Mouse (Mus musculus): ENCODE results near the gene Atg4d. TPM values are rescaled to one million over a fixed set of nuclear protein-coding genes. Genes with fewer than 3 reads are reported as not detected.
"Not testable (repeated sequence)": the region's sequence is repeated elsewhere in the genome, so short reads cannot be mapped to it uniquely, and the experiment has no call there.

Gene Atg4d
- polyA plus RNA-seq, 1 experiment, result 10.8 TPM

- H3K4me3 ChIP-seq (ENCODE audit: insufficient read depth, low read length), result peak overlapping the region; percentile 66
- peaks cover 21% of the 10 kb centered on the region for H3K4me1 ChIP-seq (ENCODE audit: control insufficient read depth, insufficient read depth, low read length)
- no peak overlapping the region for H3K27ac ChIP-seq (ENCODE audit: insufficient read depth, low read depth, low read length)
- TF ChIP-seq CTCF (IDR thresholded peaks at IDR 0.05; ENCODE audit: low read depth, low read length) (no peak), POLR2A (IDR thresholded peaks at IDR 0.05; ENCODE audit: borderline replicate concordance, low read depth, low read length) (no peak)
These were observed 55.2 kb downstream of the Atg4d start for GRCm38 (mm10) chr9:21320280-21320618.

- TF ChIP-seq POLR2A (IDR thresholded peaks at IDR 0.05; ENCODE audit: borderline replicate concordance, low read depth, low read length), result no peak
- no peak for TF ChIP-seq CTCF (IDR thresholded peaks at IDR 0.05; ENCODE audit: low read depth, low read length)
- Histone ChIP-seq H3K4me1 (ENCODE audit: control insufficient read depth, insufficient read depth, low read length) (peaks cover 21% of the 10 kb centered on the region), H3K27ac (ENCODE audit: insufficient read depth, low read depth, low read length) (peak within 1 kb of the TSS; percentile 21; the same call in 1 of the 2 replicates), H3K4me3 (ENCODE audit: insufficient read depth, low read length) (peak within 1 kb of the TSS; percentile 66)
These were observed 55.8 kb downstream of the Atg4d start, which contains the start of gene Slc44a2 for GRCm38 (mm10) chr9:21320619-21321512. Gene Slc44a2 (plus strand): TSS chr9:21320698.

GRCm38 (mm10) chr9:21321513-21321835 is 56.4 kb downstream of the Atg4d start:
- peaks cover 21% of the 10 kb centered on the region for H3K4me1 ChIP-seq (ENCODE audit: control insufficient read depth, insufficient read depth, low read length)
- peak overlapping the region; percentile 66 for H3K4me3 ChIP-seq (ENCODE audit: insufficient read depth, low read length)
- H3K27ac ChIP-seq (ENCODE audit: insufficient read depth, low read depth, low read length), result peak overlapping the region; percentile 21
- TF ChIP-seq POLR2A (IDR thresholded peaks at IDR 0.05; ENCODE audit: borderline replicate concordance, low read depth, low read length), result no peak
- no peak for TF ChIP-seq CTCF (IDR thresholded peaks at IDR 0.05; ENCODE audit: low read depth, low read length)

- Histone ChIP-seq H3K4me1 (ENCODE audit: control insufficient read depth, insufficient read depth, low read length) (peaks cover 17% of the 10 kb centered on the region), H3K4me3 (ENCODE audit: insufficient read depth, low read length) (no peak overlapping the region), H3K27ac (ENCODE audit: insufficient read depth, low read depth, low read length) (no peak overlapping the region)
- TF ChIP-seq POLR2A (IDR thresholded peaks at IDR 0.05; ENCODE audit: borderline replicate concordance, low read depth, low read length) (no peak), CTCF (IDR thresholded peaks at IDR 0.05; ENCODE audit: low read depth, low read length) (no peak)
These were observed 57.3 kb downstream of the Atg4d start for GRCm38 (mm10) chr9:21322211-21322916.

DNA sequence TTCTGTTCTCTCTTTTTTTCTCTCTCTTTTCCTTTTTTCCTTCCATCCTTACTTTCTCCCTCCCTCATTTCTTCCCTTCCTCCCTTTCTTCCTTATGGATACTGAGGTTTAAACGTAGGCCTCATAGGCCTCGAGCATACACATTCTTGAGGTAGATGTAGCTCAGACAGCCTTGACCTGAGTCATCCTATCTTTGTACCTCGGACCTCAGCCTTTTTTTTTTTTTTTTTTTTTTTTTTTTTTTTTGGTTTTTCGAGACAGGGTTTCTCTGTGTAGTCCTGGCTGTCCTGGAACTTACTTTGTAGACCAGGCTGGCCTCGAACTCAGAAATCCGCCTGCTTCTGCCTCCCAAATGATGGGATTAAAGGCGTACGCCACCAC is 57.8 kb downstream of the Atg4d start:
- H3K27ac ChIP-seq (ENCODE audit: insufficient read depth, low read depth, low read length); H3K4me3 ChIP-seq (ENCODE audit: insufficient read depth, low read length): not testable (repeated sequence)

DNA sequence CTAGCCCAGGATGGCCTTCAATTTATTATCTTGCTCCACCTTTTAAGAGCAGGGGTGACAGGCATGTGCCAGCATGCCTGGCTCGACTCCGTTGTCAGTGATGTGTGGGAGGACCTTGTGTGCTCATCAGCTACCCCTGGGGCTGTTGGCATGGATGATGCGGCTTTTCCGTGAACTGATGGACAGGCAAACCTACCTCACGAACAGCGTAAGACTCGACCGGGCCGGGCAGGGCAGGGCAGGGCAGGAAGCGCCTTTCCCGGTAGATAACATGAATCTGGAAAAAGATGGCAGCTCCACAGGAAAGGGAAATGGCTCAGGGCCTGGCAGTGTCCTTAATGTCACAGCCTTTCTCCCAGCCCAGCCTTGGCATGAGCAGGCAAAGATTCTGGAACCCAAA is 59.2 kb downstream of the Atg4d start:
- TF ChIP-seq CTCF (IDR thresholded peaks at IDR 0.05; ENCODE audit: low read depth, low read length) (no peak), POLR2A (IDR thresholded peaks at IDR 0.05; ENCODE audit: borderline replicate concordance, low read depth, low read length) (no peak)
- no peak overlapping the region for H3K4me3 ChIP-seq (ENCODE audit: insufficient read depth, low read length)
- H3K27ac ChIP-seq (ENCODE audit: insufficient read depth, low read depth, low read length), result no peak overlapping the region
- peaks cover 20% of the 10 kb centered on the region for H3K4me1 ChIP-seq (ENCODE audit: control insufficient read depth, insufficient read depth, low read length)

More for the DNA sequence above, 57.8 kb downstream of the Atg4d start:
- peaks cover 19% of the 10 kb centered on the region for H3K4me1 ChIP-seq (ENCODE audit: control insufficient read depth, insufficient read depth, low read length)

Other genes starting within 250 kb of the Atg4d start
- gene Icam1, start 249.3 kb upstream of the Atg4d start, polyA plus RNA-seq (2012; ENCODE audit: insufficient read depth, insufficient read length, missing spikeins), result 67.4 and 79.0 TPM in 2 replicates
- gene Icam4, start 235.9 kb upstream of the Atg4d start, polyA plus RNA-seq (2012; ENCODE audit: insufficient read depth, insufficient read length, missing spikeins), result not detected in 2 replicates
- gene Icam5, start 233.2 kb upstream of the Atg4d start, polyA plus RNA-seq (2012; ENCODE audit: insufficient read depth, insufficient read length, missing spikeins), result 0.31 TPM in 1 of 2 replicates, not detected in the other
- gene Zglp1, start 198.2 kb upstream of the Atg4d start, polyA plus RNA-seq (2012; ENCODE audit: insufficient read depth, insufficient read length, missing spikeins), result not detected in 2 replicates
- not detected in 2 replicates for gene Gm49373, start 192.2 kb upstream of the Atg4d start, polyA plus RNA-seq (2012; ENCODE audit: insufficient read depth, insufficient read length, missing spikeins)
- gene Fdx1l, start 191.7 kb upstream of the Atg4d start, polyA plus RNA-seq (2012; ENCODE audit: insufficient read depth, insufficient read length, missing spikeins), result 24.8 and 32.1 TPM in 2 replicates
- gene Gm38431, start 173.3 kb upstream of the Atg4d start, polyA plus RNA-seq (2012; ENCODE audit: insufficient read depth, insufficient read length, missing spikeins), result 0.56 and 1.3 TPM in 2 replicates
- 31.2 and 35.4 TPM in 2 replicates for gene Raver1, start 173.3 kb upstream of the Atg4d start, polyA plus RNA-seq (2012; ENCODE audit: insufficient read depth, insufficient read length, missing spikeins)
- gene Tyk2, start 134.1 kb upstream of the Atg4d start, polyA plus RNA-seq (2012; ENCODE audit: insufficient read depth, insufficient read length, missing spikeins), result 46.3 and 47.1 TPM in 2 replicates
- gene Cdc37, start 115.3 kb upstream of the Atg4d start, polyA plus RNA-seq (2012; ENCODE audit: insufficient read depth, insufficient read length, missing spikeins), result 104 and 110 TPM in 2 replicates
- 13.2 and 14.2 TPM in 2 replicates for gene Pde4a, start 99.6 kb upstream of the Atg4d start, polyA plus RNA-seq (2012; ENCODE audit: insufficient read depth, insufficient read length, missing spikeins)
- 34.9 and 36.4 TPM in 2 replicates for gene Keap1, start 25.9 kb upstream of the Atg4d start, polyA plus RNA-seq (2012; ENCODE audit: insufficient read depth, insufficient read length, missing spikeins)
- not detected in 2 replicates for gene S1pr5, start 16.9 kb upstream of the Atg4d start, polyA plus RNA-seq (2012; ENCODE audit: insufficient read depth, insufficient read length, missing spikeins)
- 26.4 and 28.6 TPM in 2 replicates for gene Kri1, start 22.7 kb downstream of the Atg4d start, polyA plus RNA-seq (2012; ENCODE audit: insufficient read depth, insufficient read length, missing spikeins)
- gene Cdkn2d, start 26.1 kb downstream of the Atg4d start, polyA plus RNA-seq (2012; ENCODE audit: insufficient read depth, insufficient read length, missing spikeins), result 33.1 and 33.7 TPM in 2 replicates
- gene Ap1m2, start 47.0 kb downstream of the Atg4d start, polyA plus RNA-seq (2012; ENCODE audit: insufficient read depth, insufficient read length, missing spikeins), result not detected in 2 replicates
- 48.8 and 55.0 TPM in 2 replicates for gene Slc44a2, start 55.4 kb downstream of the Atg4d start, polyA plus RNA-seq (2012; ENCODE audit: insufficient read depth, insufficient read length, missing spikeins)
- gene Ilf3, start 102.6 kb downstream of the Atg4d start, polyA plus RNA-seq (2012; ENCODE audit: insufficient read depth, insufficient read length, missing spikeins), result 33.3 and 42.9 TPM in 2 replicates
- 9.9 and 14.9 TPM in 2 replicates for gene Qtrt1, start 146.5 kb downstream of the Atg4d start, polyA plus RNA-seq (2012; ENCODE audit: insufficient read depth, insufficient read length, missing spikeins)
- 118 and 129 TPM in 2 replicates for gene Dnm2, start 159.6 kb downstream of the Atg4d start, polyA plus RNA-seq (2012; ENCODE audit: insufficient read depth, insufficient read length, missing spikeins)
- 11.3 and 11.8 TPM in 2 replicates for gene Tmed1, start 245.0 kb downstream of the Atg4d start, polyA plus RNA-seq (2012; ENCODE audit: insufficient read depth, insufficient read length, missing spikeins)